In genomic region chr2:84870623-84871160, GRCm38 (mm10) we compare ENCODE assay signal across 10 mouse cellular contexts. TPM values are rescaled to one million over a fixed set of nuclear protein-coding genes. Genes with fewer than 3 reads are reported as not detected.
A peak's percentile ranks its signal among the peaks of the same experiment; 100 is the strongest.
DNase-seq lines count a peak whose midpoint lies in the region; ATAC-seq and TF ChIP-seq lines count a peak whose summit lies in the region.
"Had no signal": no experiment of that assay in that cellular context is flagged by ENCODE, and none has a peak within 500 bp of the region (broad histone marks: within the 10 kb centered on the region; RNA-seq: fewer than 3 reads in every experiment).

No protein-coding gene starts in this region.

- no peaks in the 10 kb centered on the region for H3K36me3 ChIP-seq in lung, embryonic 14.5 days (ENCODE audit: insufficient read depth)
- peaks cover 7% of the 10 kb centered on the region; the same call in 1 of the 2 replicates for H3K36me3 ChIP-seq in forebrain, embryonic 14.5 days (ENCODE audit: control insufficient read depth, insufficient read depth, low read length)
- H3K36me3 ChIP-seq: neural tube, embryonic 12.5 days had no signal

- H3K9me3 ChIP-seq in lung, embryonic 14.5 days (ENCODE audit: low read depth, low read length), result no peaks in the 10 kb centered on the region
- H3K9me3 ChIP-seq in forebrain, embryonic 14.5 days (replicated peaks; ENCODE audit: control insufficient read depth, low read length), result no peaks in the 10 kb centered on the region
- H3K9me3 ChIP-seq: neural tube, embryonic 12.5 days had no signal

- no peaks in the 10 kb centered on the region for H3K4me1 ChIP-seq in lung, embryonic 14.5 days (ENCODE audit: insufficient read depth)
- peaks cover 6% of the 10 kb centered on the region for H3K4me1 ChIP-seq in forebrain, embryonic 14.5 days (ENCODE audit: control insufficient read depth, insufficient read depth, low read length)

- peak; percentile 34 for TF ChIP-seq CTCF in gastrocnemius, adult 2 months (IDR thresholded peaks at IDR 0.05)
- peak; percentile 33; the same call in 1 of the 2 replicates for TF ChIP-seq CTCF in lung, embryonic 14.5 days (IDR thresholded peaks at IDR 0.05; ENCODE audit: low read depth)

- 61% methylated on average over 4 of the region's 4 CpGs for WGBS in lung, embryonic 14.5 days
- 67% methylated on average over 4 of the region's 4 CpGs for WGBS in forebrain, embryonic 14.5 days

- H3K27me3 ChIP-seq in lung, embryonic 14.5 days (ENCODE audit: insufficient read depth, low read length), result peaks cover 97% of the 10 kb centered on the region
- H3K27me3 ChIP-seq in forebrain, embryonic 14.5 days (replicated peaks; ENCODE audit: control insufficient read depth, insufficient read depth, low read length), result peaks cover 45% of the 10 kb centered on the region

- H3K4me3 ChIP-seq in gastrocnemius, adult 2 months, result no peak overlapping the region
- H3K4me3 ChIP-seq in lung, embryonic 14.5 days (ENCODE audit: low read depth, low read length), result no peak overlapping the region
- no peak overlapping the region for H3K4me3 ChIP-seq in forebrain, embryonic 14.5 days (ENCODE audit: low read depth, low read length)
- H3K4me3 ChIP-seq: neural tube, embryonic 12.5 days had no signal

- no peak for ATAC-seq in lung, embryonic 14.5 days (ENCODE audit: insufficient read depth)
- no peak for ATAC-seq in forebrain, embryonic 14.5 days

- H3K27ac ChIP-seq in gastrocnemius, adult 2 months, result no peak overlapping the region
- no peak overlapping the region for H3K27ac ChIP-seq in lung, embryonic 14.5 days (ENCODE audit: low read depth)
- H3K27ac ChIP-seq in forebrain, embryonic 14.5 days (ENCODE audit: low read depth, low read length), result no peak overlapping the region
- H3K27ac ChIP-seq: neural tube, embryonic 12.5 days had no signal

- no peak overlapping the region for H3K9ac ChIP-seq in lung, embryonic 14.5 days
- no peak overlapping the region for H3K9ac ChIP-seq in forebrain, embryonic 14.5 days (ENCODE audit: low read length)
- H3K9ac ChIP-seq: neural tube, embryonic 12.5 days had no signal

- no peak overlapping the region for H3K4me2 ChIP-seq in lung, embryonic 14.5 days
- H3K4me2 ChIP-seq in forebrain, embryonic 14.5 days (ENCODE audit: low read length), result no peak overlapping the region
- H3K4me2 ChIP-seq: neural tube, embryonic 12.5 days had no signal

- DNase-seq in gastrocnemius, adult 2 months, result no peak
- DNase-seq in gastrocnemius, postnatal 36 days, result no peak
- peak; percentile 42 for DNase-seq in lung, embryonic 14.5 days
- no peak for DNase-seq in lung, postnatal 14 days
- peak; percentile 81 for DNase-seq in R1 (ENCODE audit: low read depth, low spot score)
- peak; percentile 35 for DNase-seq in naive thymus-derived CD4-positive, alpha-beta T cell, adult 2 months (ENCODE audit: low read depth)
- no peak for DNase-seq in adrenal gland, postnatal 25 days
- DNase-seq in forebrain, embryonic 14.5 days (ENCODE audit: low spot score), result no peak

- intact Hi-C loops in gastrocnemius, adult 2 months (cut with DNase I), result no loop called here
- intact Hi-C loops in gastrocnemius, postnatal 36 days (cut with DNase I), result no loop called here

RNA-seq across cellular contexts. Expression of gene Rtn4rl2, which starts 15.8 kb away (rescaled TPM):
- under 1 TPM; 0.28 to 0.41 TPM for total RNA-seq in gastrocnemius, adult 2 months (2021)
- under 1 TPM; 0.20 to 0.26 TPM for total RNA-seq in gastrocnemius, postnatal 36 days (2021)
- polyA plus RNA-seq in lung, embryonic 14.5 days (2014; fragmentation: Nextera tagmentation; extraction: Ambion mirVana), result 1.1 and 1.2 TPM in 2 replicates
- 1.2 TPM in 2 replicates for total RNA-seq in adrenal gland, postnatal 25 days (2021)
- polyA plus RNA-seq in forebrain, embryonic 14.5 days (2014; fragmentation: Nextera tagmentation; extraction: Ambion mirVana), result 7.5 and 13.6 TPM in 2 replicates
- polyA plus RNA-seq: liver, embryonic 16.5 days had no signal

RNA-seq across cellular contexts. Expression of gene Slc43a1, which starts 32.0 kb away (rescaled TPM):
- 10 to 100 TPM in 1 of 2 experiments, 1 to 10 TPM in 1; 6.3 to 11.6 TPM for total RNA-seq in gastrocnemius, adult 2 months (2021)
- total RNA-seq in gastrocnemius, postnatal 36 days (2021), result 10 to 100 TPM in 1 of 2 experiments, 1 to 10 TPM in 1; 7.6 to 19.2 TPM
- 18.8 and 20.2 TPM in 2 replicates for polyA plus RNA-seq in lung, embryonic 14.5 days (2014; fragmentation: Nextera tagmentation; extraction: Ambion mirVana)
- total RNA-seq in adrenal gland, postnatal 25 days (2021), result 2.4 and 4.3 TPM in 2 replicates
- 3.4 and 4.0 TPM in 2 replicates for polyA plus RNA-seq in forebrain, embryonic 14.5 days (2014; fragmentation: Nextera tagmentation; extraction: Ambion mirVana)

RNA-seq across cellular contexts. Expression of gene Timm10, which starts 43.9 kb away (rescaled TPM):
- total RNA-seq in gastrocnemius, adult 2 months (2021), result 10 to 100 TPM; 42.0 to 57.7 TPM
- 10 to 100 TPM; 39.6 to 55.9 TPM for total RNA-seq in gastrocnemius, postnatal 36 days (2021)
- 55.4 and 58.7 TPM in 2 replicates for polyA plus RNA-seq in lung, embryonic 14.5 days (2014; fragmentation: Nextera tagmentation; extraction: Ambion mirVana)
- total RNA-seq in adrenal gland, postnatal 25 days (2021), result 40.4 and 43.8 TPM in 2 replicates
- polyA plus RNA-seq in forebrain, embryonic 14.5 days (2014; fragmentation: Nextera tagmentation; extraction: Ambion mirVana), result 70.2 and 90.7 TPM in 2 replicates

RNA-seq across cellular contexts. Expression of gene Smtnl1, which starts 48.2 kb away (rescaled TPM):
- 100 to 1,000 TPM in 1 of 2 experiments, 10 to 100 TPM in 1; 53.0 to 125 TPM for total RNA-seq in gastrocnemius, adult 2 months (2021)
- total RNA-seq in gastrocnemius, postnatal 36 days (2021), result 10 to 100 TPM; 58.7 to 84.0 TPM
- polyA plus RNA-seq in lung, embryonic 14.5 days (2014; fragmentation: Nextera tagmentation; extraction: Ambion mirVana), result 0.11 and 0.24 TPM in 2 replicates
- not detected in 2 replicates for total RNA-seq in adrenal gland, postnatal 25 days (2021)
- polyA plus RNA-seq in forebrain, embryonic 14.5 days (2014; fragmentation: Nextera tagmentation; extraction: Ambion mirVana), result not detected in 2 replicates
- polyA plus RNA-seq: neural tube, embryonic 12.5 days had no signal

Comparison
In these comparisons a context has a peak if more than half of its experiments do, and no peak if none do; other contexts are left out.
1. DNase-seq: peak in lung, embryonic 14.5 days (single experiment), R1 (single experiment) and naive thymus-derived CD4-positive, alpha-beta T cell, adult 2 months (single experiment); none in gastrocnemius, adult 2 months (single experiment), gastrocnemius, postnatal 36 days (0 of 2), lung, postnatal 14 days (single experiment), adrenal gland, postnatal 25 days (single experiment) and forebrain, embryonic 14.5 days (single experiment).